Mouse (Mus musculus) thymus, postnatal 10 days (tissue): ENCODE measurements at regions not wholly inside any gene's neighbourhood (a gene's known extent, or its start where the extent isn't known, plus 50 kb on each side); places are given as distances from the start of the nearest gene placed in this dataset.
A peak's percentile ranks its signal among the peaks of the same experiment; 100 is the strongest.
"Not testable (repeated sequence)": the region's sequence is repeated elsewhere in the genome, so short reads cannot be mapped to it uniquely, and the experiment has no call there.

Experiments used
- DNase-seq, 2 experiments: peaks; one replicate each; pipeline ENCODE4 v3.0.0; 2021; ENCODE audit warnings: low spot score in 2 of 2

DNA sequence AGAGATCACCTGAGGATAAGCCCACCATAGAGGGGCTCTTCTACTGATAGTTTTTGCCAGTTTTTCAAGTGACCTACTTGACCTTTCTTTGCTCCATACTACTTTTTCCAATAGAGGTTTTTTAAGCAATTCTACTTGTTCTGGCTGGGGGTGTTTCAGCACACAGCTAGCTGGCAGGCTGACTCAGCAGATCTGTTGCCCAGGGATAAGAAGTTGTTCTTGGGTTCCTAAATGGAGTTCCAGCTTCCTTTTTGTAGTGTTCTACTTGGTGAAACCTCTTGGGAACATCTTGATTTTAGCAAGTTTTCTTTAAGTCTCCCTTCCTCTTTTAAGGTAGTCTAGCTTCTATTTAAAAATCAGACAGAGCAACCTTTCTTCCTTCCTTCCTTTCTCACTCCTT lies 61.0 kb downstream of the 4930474N05Rik start:
- DNase-seq = no peak

- DNase-seq = no peak
Measured at GRCm38 (mm10) chr14:36156175-36156574, 61.5 kb downstream of the 4930474N05Rik start.

GRCm38 (mm10) chr14:36183701-36184100 lies 89.0 kb downstream of the 4930474N05Rik start:
- no peak for DNase-seq

DNA sequence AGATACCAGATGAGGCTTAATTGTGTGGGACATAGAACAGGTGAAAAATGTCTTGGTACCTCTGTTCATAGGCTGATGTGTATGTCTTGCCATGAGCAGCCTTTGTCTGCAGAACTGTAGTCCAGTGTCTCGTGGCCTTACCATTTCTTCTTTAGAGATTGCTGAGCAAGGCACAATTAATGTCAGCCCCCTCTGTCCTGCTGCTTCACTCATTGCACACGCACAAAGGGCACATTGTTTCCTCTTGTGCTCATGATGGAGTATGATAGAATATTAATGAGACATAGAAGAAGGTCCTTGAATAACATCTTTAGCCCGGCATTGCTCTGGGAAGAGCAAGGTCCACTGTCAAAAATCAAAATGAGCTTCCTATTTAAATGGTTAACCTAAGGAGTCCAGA lies 101.8 kb downstream of the 4930474N05Rik start:
- DNase-seq = no peak

- no peak for DNase-seq
Measured at GRCm38 (mm10) chr14:36198396-36198795, 103.7 kb downstream of the 4930474N05Rik start.

- no peak for DNase-seq
Measured at GRCm38 (mm10) chr14:36203855-36204254, 109.1 kb downstream of the 4930474N05Rik start.

DNA sequence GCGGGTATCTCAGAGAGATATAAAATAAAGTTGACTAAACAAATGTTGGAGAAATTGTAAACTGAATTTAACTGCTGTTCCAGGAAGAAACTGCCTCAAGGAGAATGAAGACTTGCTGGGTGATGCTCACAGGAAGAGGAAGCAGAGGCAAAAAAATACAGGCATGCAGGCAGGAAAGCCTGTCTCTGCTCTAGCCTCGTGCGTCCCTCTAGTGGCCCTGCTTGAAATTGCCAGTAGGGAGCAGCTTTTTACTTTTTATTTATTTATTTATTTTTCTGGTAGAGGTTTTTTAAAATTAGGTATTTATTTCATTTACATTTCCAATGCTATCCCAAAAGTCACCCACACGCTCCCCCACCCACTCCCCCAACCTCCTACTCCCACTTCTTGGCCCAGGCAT lies 118.1 kb downstream of the 4930474N05Rik start:
- peak; percentile 14 to 59 for DNase-seq

DNA sequence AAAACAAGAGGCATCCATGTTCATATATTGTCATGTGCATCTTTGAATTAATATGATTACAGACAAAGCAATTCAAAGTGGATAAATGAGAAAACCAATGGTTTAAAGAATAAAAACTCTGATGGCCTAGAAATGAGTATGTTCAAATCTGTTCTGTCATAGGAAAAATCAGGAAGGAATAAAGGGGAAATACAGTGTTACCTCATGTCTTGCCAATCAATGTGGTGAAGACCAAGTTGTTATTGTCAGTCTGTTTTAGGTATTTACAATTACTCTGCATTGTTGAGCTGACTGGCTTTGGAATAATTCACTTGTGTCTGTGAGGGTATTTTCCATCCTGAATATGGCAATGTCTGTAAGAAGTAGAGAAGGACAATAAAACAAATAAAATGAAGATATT lies 151.1 kb downstream of the 4930474N05Rik start:
- no peak for DNase-seq

DNA sequence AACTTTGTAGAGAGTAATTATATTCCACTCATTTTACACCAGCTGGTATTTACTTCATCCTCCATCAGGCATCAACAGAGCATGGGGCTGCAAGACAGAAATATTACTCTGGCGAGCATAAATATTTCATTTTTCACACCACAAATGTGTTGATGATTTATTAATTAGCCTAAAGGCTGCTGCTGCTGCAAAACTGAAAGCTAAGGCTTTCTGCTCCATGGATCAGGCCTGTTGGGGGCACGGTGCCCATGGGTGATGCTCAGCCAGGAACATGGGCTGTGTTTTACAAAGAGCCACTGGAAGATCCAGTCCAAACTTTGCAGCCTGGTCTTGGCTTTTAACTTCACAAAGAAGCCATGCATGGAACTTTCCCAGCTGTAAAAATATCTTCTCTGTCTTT lies 167.4 kb downstream of the 4930474N05Rik start:
- no peak for DNase-seq

DNA sequence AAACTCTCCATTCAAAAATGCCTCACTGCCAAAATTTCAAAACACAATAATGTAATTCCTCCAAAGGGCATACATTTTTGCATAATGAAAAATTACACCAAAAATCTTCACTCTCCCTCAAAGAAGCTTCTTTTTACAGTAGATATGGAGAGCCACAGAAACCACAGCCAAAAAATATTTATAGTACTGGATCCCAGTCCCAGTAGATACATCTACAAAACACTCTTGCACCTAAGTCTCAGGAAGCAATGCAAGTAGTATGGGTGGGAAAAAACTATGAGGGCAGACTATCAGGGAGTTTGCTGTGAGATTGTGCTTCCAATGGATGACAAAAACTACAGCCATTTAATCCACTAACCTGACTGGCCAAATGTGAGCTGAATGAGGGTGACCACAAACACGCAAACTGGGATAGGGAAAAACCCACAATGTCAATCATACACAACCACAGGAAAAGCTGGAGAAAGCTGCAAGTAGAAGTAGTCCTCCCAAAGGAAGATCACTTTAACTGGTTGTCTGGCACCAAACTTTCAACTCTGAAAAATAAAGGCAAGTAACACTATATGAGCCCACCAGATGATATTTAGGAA lies 189.2 kb downstream of the 4930474N05Rik start:
- no peak for DNase-seq

- no peak for DNase-seq
Measured at GRCm38 (mm10) chr14:36288697-36289286, 194.1 kb downstream of the 4930474N05Rik start.

- no peak for DNase-seq
Measured at GRCm38 (mm10) chr14:36310324-36310723, 215.6 kb downstream of the 4930474N05Rik start.

- not testable (repeated sequence) for DNase-seq
Measured at GRCm38 (mm10) chr14:36314673-36315072, 220.0 kb downstream of the 4930474N05Rik start.

- DNase-seq = no peak
Measured at GRCm38 (mm10) chr14:36316418-36317111, 221.8 kb downstream of the 4930474N05Rik start.

DNA sequence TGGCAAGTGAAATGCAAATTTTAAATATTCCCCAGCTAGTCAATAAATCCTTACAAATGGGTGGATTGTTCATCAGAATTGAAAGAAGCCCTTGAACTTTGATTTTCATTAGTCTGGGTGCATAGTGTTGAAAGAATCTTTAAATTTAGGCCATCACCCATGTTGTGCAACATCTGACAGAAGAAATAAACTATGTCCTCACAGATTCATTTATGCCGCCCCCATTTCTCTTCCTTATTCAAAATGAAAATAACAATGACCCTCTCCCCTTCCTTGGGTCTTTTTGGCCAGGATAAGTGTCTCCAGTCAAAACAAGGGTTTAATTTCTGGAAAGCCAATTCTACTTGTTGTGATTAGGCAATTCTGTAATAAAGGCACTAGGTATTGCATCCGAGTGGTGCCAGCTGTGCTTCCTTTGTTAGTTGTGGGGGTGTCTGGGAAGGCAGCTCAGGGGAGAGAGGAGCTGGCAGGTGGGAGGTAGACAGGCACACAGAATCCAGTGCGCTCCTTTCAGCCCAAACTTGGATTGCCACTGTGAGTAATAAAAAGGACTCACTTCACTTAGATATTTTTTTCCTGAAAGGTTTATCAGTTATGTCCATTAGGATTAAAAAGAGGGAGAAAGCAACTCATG lies 233.7 kb downstream of the 4930474N05Rik start:
- DNase-seq = no peak

DNA sequence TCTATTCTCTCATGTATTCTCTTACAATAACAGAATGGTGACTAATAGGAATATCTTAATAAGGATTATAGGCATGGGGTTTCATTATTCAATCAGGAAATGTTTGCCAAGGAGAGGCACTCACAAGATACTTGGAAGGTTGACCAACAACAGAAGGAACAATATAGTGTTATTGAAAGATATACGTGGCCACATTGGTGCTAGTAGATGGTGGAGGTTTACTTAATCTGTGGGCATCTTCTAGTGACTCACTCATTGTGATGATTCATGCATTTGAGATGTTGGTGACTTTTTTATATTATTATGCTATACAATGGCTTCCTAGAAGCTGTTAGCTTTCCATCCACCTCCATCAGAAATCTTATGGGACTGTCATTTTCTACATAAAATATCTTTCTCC lies 246.1 kb downstream of the 4930474N05Rik start:
- no peak for DNase-seq
